Mouse (Mus musculus) spleen, postnatal 0 days (tissue): Measurements from ENCODE around the gene Lor. TPM values are rescaled to one million over a fixed set of nuclear protein-coding genes. Genes with fewer than 3 reads are reported as not detected.

Source experiments
- polyA plus RNA-seq: library from polyadenylated mRNA; unstranded; fragments of >200 nt; fragmentation: Nextera tagmentation; extraction: Ambion mirVana; gene quantifications from 2 replicates; pipeline ENCODE4 v1.2.1, GENCODE M21; 2015

Gene Lor
- polyA plus RNA-seq, result 0.23 and 0.38 TPM in 2 replicates

DNA sequence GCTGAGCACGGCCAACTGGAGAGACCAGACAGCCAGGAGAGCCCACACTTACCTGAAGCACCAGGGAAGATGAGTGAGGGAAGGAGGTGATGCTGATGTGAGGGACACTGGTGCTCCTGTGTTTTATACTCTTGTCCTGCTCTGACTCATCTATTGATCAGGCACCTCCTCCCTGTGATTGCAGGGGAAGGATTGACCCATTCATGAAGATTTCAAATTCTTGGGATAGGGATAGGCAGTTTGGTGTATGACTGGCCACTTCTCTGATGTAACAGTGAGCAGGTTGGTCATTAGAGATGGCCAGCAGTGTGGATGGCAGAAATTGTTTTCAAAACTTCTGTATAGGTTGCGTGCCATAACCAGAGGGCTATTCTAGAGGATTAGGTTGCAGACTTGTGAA lies at the start of gene Lor:
TSS of gene Lor (minus strand) at position 101 of the 400 bp plus-strand sequence.

DNA sequence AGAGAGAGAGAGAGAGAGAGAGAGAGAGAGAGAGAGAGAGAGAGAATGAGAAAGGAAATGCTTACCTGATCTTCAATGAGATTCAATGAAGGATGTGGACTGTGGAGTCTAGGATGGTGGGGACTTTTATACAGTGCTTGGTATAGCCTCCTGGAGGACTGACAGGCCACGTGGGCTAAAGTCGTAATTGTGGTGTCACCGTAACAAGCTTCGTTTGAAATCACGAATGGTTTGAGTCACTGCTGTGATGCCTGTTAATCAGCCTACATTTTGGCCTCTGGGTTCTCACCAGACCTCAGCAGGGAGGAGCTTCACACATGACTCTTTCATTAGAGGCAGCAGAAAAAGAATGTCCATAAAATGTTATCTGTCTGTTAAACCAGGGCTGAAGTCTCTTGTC lies 40.9 kb upstream of the Lor start, which contains the start of gene Prr9:
TSS of gene Prr9 (minus strand) at position 101 of the 400 bp plus-strand sequence.

Other genes with a start within 250 kb of the Lor start
- gene Pglyrp3, start 68.6 kb downstream of the Lor start, polyA plus RNA-seq, result not detected in 2 replicates
- gene Prr9, start 40.8 kb upstream of the Lor start, polyA plus RNA-seq, result not detected in 2 replicates
- not detected in 2 replicates for gene Lelp1, start 59.6 kb upstream of the Lor start, polyA plus RNA-seq
- not detected in 2 replicates for gene Sprr2a1, start 132.7 kb upstream of the Lor start, polyA plus RNA-seq
- gene Sprr2a2, start 132.8 kb upstream of the Lor start, polyA plus RNA-seq, result 0.87 and 0.88 TPM in 2 replicates
- gene Sprr2a3, start 202.3 kb upstream of the Lor start, polyA plus RNA-seq, result not detected in 2 replicates
- gene Sprr2b, start 233.5 kb upstream of the Lor start, polyA plus RNA-seq, result not detected in 2 replicates